Mouse (Mus musculus) forebrain, embryonic 15.5 days (tissue): ENCODE results near the gene Tanc1. TPM values are rescaled to one million over a fixed set of nuclear protein-coding genes. Genes with fewer than 3 reads are reported as not detected.
A peak's percentile ranks its signal among the peaks of the same experiment; 100 is the strongest.
"Not testable (repeated sequence)": the region's sequence is repeated elsewhere in the genome, so short reads cannot be mapped to it uniquely, and the experiment has no call there.

Source experiments
- ATAC-seq: fragments of 200-750 bp; cut with Nextera tagmentation; replicated peaks from 2 replicates; pipeline ENCODE4 v1.8.0; 2017; ENCODE audit warnings: mild to moderate bottlenecking, moderate TSS enrichment, moderate library complexity
- H3K27ac ChIP-seq: fragments of 300-500 bp; sonication (generic); replicated peaks from 2 replicates; pipeline ENCODE4 v1.5.1; 2015; ENCODE audit warnings: mild to moderate bottlenecking, inconsistent platforms
- H3K27me3 ChIP-seq: fragments of 300-500 bp; sonication (generic); 2 replicates; pipeline ENCODE4 v1.6.1; 2015; ENCODE audit warnings: inconsistent platforms
- H3K36me3 ChIP-seq: fragments of 300-500 bp; sonication (generic); 2 replicates; pipeline ENCODE4 v1.6.1; 2015; ENCODE audit warnings: mild to moderate bottlenecking, inconsistent platforms
- H3K4me1 ChIP-seq: fragments of 300-500 bp; sonication (generic); 2 replicates; pipeline ENCODE4 v1.6.1; 2015; ENCODE audit warnings: inconsistent platforms
- H3K4me2 ChIP-seq: fragments of 300-500 bp; sonication (generic); replicated peaks from 2 replicates; pipeline ENCODE4 v1.6.1; 2015; ENCODE audit warnings: mild to moderate bottlenecking, inconsistent platforms
- H3K4me3 ChIP-seq: fragments of 300-500 bp; sonication (generic); 2 replicates; pipeline ENCODE4 v1.5.1; 2015; ENCODE audit warnings: mild to moderate bottlenecking, inconsistent platforms
- H3K9ac ChIP-seq: fragments of 300-500 bp; sonication (generic); replicated peaks from 2 replicates; pipeline ENCODE4 v1.6.1; 2015; ENCODE audit warnings: mild to moderate bottlenecking, inconsistent platforms
- H3K9me3 ChIP-seq: fragments of 300-500 bp; sonication (generic); 2 replicates; pipeline ENCODE4 v1.6.1; 2016; ENCODE audit warnings: inconsistent platforms
- WGBS: fragments of 180-500 bp; shearing (Covaris S2); methylation state at CpG from one replicate; pipeline ENCODE4 v1.1.7; 2015; ENCODE audit warnings: mixed read lengths; 5-methylcytosine and 5-hydroxymethylcytosine counted together
- polyA plus RNA-seq: library from polyadenylated mRNA; unstranded; fragments of >200 nt; fragmentation: Nextera tagmentation; extraction: Ambion mirVana; gene quantifications from 2 replicates; pipeline ENCODE4 v1.2.1, GENCODE M21; 2015

Tanc1 gene
- polyA plus RNA-seq = 9.1 and 10.7 TPM in 2 replicates

- ATAC-seq = peak; percentile 95
- H3K9ac ChIP-seq = peak within 1 kb of the TSS; percentile 78
- H3K27me3 ChIP-seq = no peaks in the 10 kb centered on the region
- under 1% methylated on average over 98 of the region's 99 CpGs for WGBS
- H3K4me3 ChIP-seq = peak within 1 kb of the TSS; percentile 94
- H3K9me3 ChIP-seq = no peaks in the 10 kb centered on the region
- peaks cover 22% of the 10 kb centered on the region for H3K4me1 ChIP-seq
- no peaks in the 10 kb centered on the region for H3K36me3 ChIP-seq
- H3K4me2 ChIP-seq = peak within 1 kb of the TSS; percentile 100
- peak within 1 kb of the TSS; percentile 78 for H3K27ac ChIP-seq
Measured at GRCm38 (mm10) chr2:59611831-59612732, at the start of gene Tanc1. Gene Tanc1, plus strand, starts transcription at chr2:59612042.

GRCm38 (mm10) chr2:59562215-59562614 is 49.6 kb upstream of the Tanc1 start:
- Histone ChIP-seq H3K4me1 (peaks cover 9% of the 10 kb centered on the region; the same call in 1 of the 2 replicates), H3K27ac (no peak overlapping the region), H3K27me3 (no peaks in the 10 kb centered on the region), H3K9ac (no peak overlapping the region), H3K9me3 (no peaks in the 10 kb centered on the region), H3K36me3 (no peaks in the 10 kb centered on the region), H3K4me2 (no peak overlapping the region), H3K4me3 (no peak overlapping the region)
- no peak; the same call in 1 of the 2 replicates for ATAC-seq
- 50% methylated on average over 4 of the region's 4 CpGs for WGBS

- H3K4me2 ChIP-seq = no peak overlapping the region
- H3K27me3 ChIP-seq = no peaks in the 10 kb centered on the region
- no peak overlapping the region; the same call in 1 of the 2 replicates for H3K27ac ChIP-seq
- no peaks in the 10 kb centered on the region for H3K36me3 ChIP-seq
- no peak overlapping the region for H3K4me3 ChIP-seq
- peak; percentile 85 for ATAC-seq
- no peak overlapping the region for H3K9ac ChIP-seq
- peaks cover 9% of the 10 kb centered on the region; the same call in 1 of the 2 replicates for H3K4me1 ChIP-seq
- no peaks in the 10 kb centered on the region for H3K9me3 ChIP-seq
- WGBS = 24% methylated on average over 5 of the region's 5 CpGs
Measured at GRCm38 (mm10) chr2:59562696-59563095, 49.1 kb upstream of the Tanc1 start.

- not testable (repeated sequence) for H3K4me2 ChIP-seq, H3K27me3 ChIP-seq, H3K36me3 ChIP-seq, H3K9ac ChIP-seq, H3K4me3 ChIP-seq, H3K27ac ChIP-seq, H3K4me1 ChIP-seq, H3K9me3 ChIP-seq, ATAC-seq
- WGBS = 96% methylated on average over 3 of the region's 10 CpGs
Measured at GRCm38 (mm10) chr2:59564029-59564611, 47.7 kb upstream of the Tanc1 start.

- H3K4me1 ChIP-seq = peaks cover 9% of the 10 kb centered on the region; the same call in 1 of the 2 replicates
- no peaks in the 10 kb centered on the region for H3K27me3 ChIP-seq
- H3K9ac ChIP-seq = no peak overlapping the region
- no peak for ATAC-seq
- no peaks in the 10 kb centered on the region for H3K36me3 ChIP-seq
- H3K9me3 ChIP-seq = peaks cover 6% of the 10 kb centered on the region; the same call in 1 of the 2 replicates
- 83% methylated on average over 4 of the region's 4 CpGs for WGBS
- no peak overlapping the region for H3K4me2 ChIP-seq
- H3K4me3 ChIP-seq = no peak overlapping the region
- H3K27ac ChIP-seq = no peak overlapping the region
Measured at GRCm38 (mm10) chr2:59564947-59565346, 46.9 kb upstream of the Tanc1 start.

- WGBS = 47% methylated on average over 7 of the region's 7 CpGs
- Histone ChIP-seq H3K9me3 (no peaks in the 10 kb centered on the region), H3K27ac (no peak overlapping the region), H3K9ac (no peak overlapping the region), H3K4me3 (no peak overlapping the region), H3K27me3 (no peaks in the 10 kb centered on the region), H3K36me3 (no peaks in the 10 kb centered on the region), H3K4me1 (no peaks in the 10 kb centered on the region), H3K4me2 (no peak overlapping the region)
- ATAC-seq = no peak
Measured at GRCm38 (mm10) chr2:59580939-59581338, 30.9 kb upstream of the Tanc1 start.

GRCm38 (mm10) chr2:59583961-59584360 is 27.9 kb upstream of the Tanc1 start:
- WGBS = 91% methylated on average over 6 of the region's 6 CpGs
- no peak overlapping the region for H3K4me2 ChIP-seq
- no peak overlapping the region for H3K27ac ChIP-seq
- H3K9ac ChIP-seq = no peak overlapping the region
- ATAC-seq = no peak
- H3K36me3 ChIP-seq = no peaks in the 10 kb centered on the region
- no peaks in the 10 kb centered on the region; the same call in 1 of the 2 replicates for H3K9me3 ChIP-seq
- no peak overlapping the region for H3K4me3 ChIP-seq
- H3K27me3 ChIP-seq = no peaks in the 10 kb centered on the region
- H3K4me1 ChIP-seq = no peaks in the 10 kb centered on the region

- no peak overlapping the region for H3K4me2 ChIP-seq
- no peaks in the 10 kb centered on the region for H3K36me3 ChIP-seq
- no peaks in the 10 kb centered on the region for H3K4me1 ChIP-seq
- no peak for ATAC-seq
- no peaks in the 10 kb centered on the region; the same call in 1 of the 2 replicates for H3K9me3 ChIP-seq
- no peak overlapping the region for H3K27ac ChIP-seq
- no peak overlapping the region for H3K4me3 ChIP-seq
- WGBS = 60% methylated on average over 10 of the region's 10 CpGs
- no peaks in the 10 kb centered on the region for H3K27me3 ChIP-seq
- no peak overlapping the region for H3K9ac ChIP-seq
Measured at GRCm38 (mm10) chr2:59587387-59588095, 24.3 kb upstream of the Tanc1 start.

- no peaks in the 10 kb centered on the region for H3K4me1 ChIP-seq
- no peak for ATAC-seq
- no peaks in the 10 kb centered on the region for H3K27me3 ChIP-seq
- WGBS = 50% methylated on average over 3 of the region's 3 CpGs
- no peaks in the 10 kb centered on the region; the same call in 1 of the 2 replicates for H3K9me3 ChIP-seq
- no peaks in the 10 kb centered on the region for H3K36me3 ChIP-seq
- no peak overlapping the region for H3K4me2 ChIP-seq
- no peak overlapping the region for H3K27ac ChIP-seq
- no peak overlapping the region for H3K9ac ChIP-seq
- H3K4me3 ChIP-seq = no peak overlapping the region
Measured at GRCm38 (mm10) chr2:59588096-59588405, 23.8 kb upstream of the Tanc1 start.

GRCm38 (mm10) chr2:59593341-59593902 is 18.4 kb upstream of the Tanc1 start:
- Histone ChIP-seq H3K4me2 (no peak overlapping the region), H3K9ac (no peak overlapping the region), H3K4me3 (no peak overlapping the region), H3K4me1 (no peaks in the 10 kb centered on the region), H3K27ac (no peak overlapping the region), H3K27me3 (no peaks in the 10 kb centered on the region), H3K9me3 (no peaks in the 10 kb centered on the region), H3K36me3 (no peaks in the 10 kb centered on the region)
- ATAC-seq = no peak
- WGBS = 46% methylated on average over 7 of the region's 7 CpGs

- Histone ChIP-seq H3K36me3 (no peaks in the 10 kb centered on the region), H3K4me3 (no peak overlapping the region), H3K4me1 (peaks cover 3% of the 10 kb centered on the region; the same call in 1 of the 2 replicates), H3K9me3 (no peaks in the 10 kb centered on the region), H3K9ac (no peak overlapping the region), H3K4me2 (no peak overlapping the region), H3K27ac (no peak overlapping the region), H3K27me3 (no peaks in the 10 kb centered on the region)
- ATAC-seq = no peak
- WGBS = 44% methylated on average over 6 of the region's 6 CpGs
Measured at GRCm38 (mm10) chr2:59594095-59594494, 17.7 kb upstream of the Tanc1 start.

GRCm38 (mm10) chr2:59596545-59596944 is 15.3 kb upstream of the Tanc1 start:
- WGBS = 66% methylated on average over 8 of the region's 8 CpGs
- Histone ChIP-seq H3K4me2 (no peak overlapping the region), H3K4me3 (no peak overlapping the region), H3K36me3 (no peaks in the 10 kb centered on the region), H3K9me3 (no peaks in the 10 kb centered on the region), H3K4me1 (peaks cover 22% of the 10 kb centered on the region), H3K27me3 (no peaks in the 10 kb centered on the region), H3K27ac (no peak overlapping the region), H3K9ac (no peak overlapping the region)
- ATAC-seq = no peak
